Mouse (Mus musculus) bone marrow, adult 2 months (tissue): ENCODE measurements around the gene Mzf1.

Experiments
- CTCF ChIP-seq: fragments of 200-500 bp; IDR thresholded peaks from 2 replicates; pipeline ENCODE4 v1.5.1; 2011; ENCODE audit warnings: low read length, control low read depth; ENCODE audit not compliant: control insufficient read depth, insufficient read depth
- POLR2A ChIP-seq: fragments of 200-500 bp; IDR thresholded peaks from 2 replicates; pipeline ENCODE4 v1.6.1; 2011; ENCODE audit warnings: low read depth, mild to moderate bottlenecking, control low read depth, low read length, borderline replicate concordance; ENCODE audit not compliant: control insufficient read depth

GRCm38 (mm10) chr7:13028986-13029385, 25.6 kb downstream of the Mzf1 start:
- TF ChIP-seq CTCF (no peak), POLR2A (no peak)
